Mouse (Mus musculus) heart, adult 2 months (tissue): ENCODE results near the gene Arhgef25. TPM values are rescaled to one million over a fixed set of nuclear protein-coding genes. Genes with fewer than 3 reads are reported as not detected.

Experiments used
- DNase-seq, 2 experiments: peaks; one replicate each; pipeline ENCODE4 v3.0.0; 2021
- H3K27ac ChIP-seq: fragments of 200-600 bp; 2 replicates; pipeline ENCODE4 v1.8.1; 2022
- H3K27me3 ChIP-seq: fragments of 200-500 bp; 2 replicates; pipeline ENCODE4 v1.6.1; 2012; ENCODE audit warnings: mild to moderate bottlenecking, low read length, inconsistent platforms, mixed read lengths; ENCODE audit not compliant: control insufficient read depth, insufficient read depth
- H3K36me3 ChIP-seq: fragments of 200-500 bp; 2 replicates; pipeline ENCODE4 v1.6.1; 2012; ENCODE audit warnings: low read length, inconsistent platforms; ENCODE audit not compliant: control insufficient read depth, insufficient read depth
- H3K4me1 ChIP-seq: fragments of 200-500 bp; 2 replicates; pipeline ENCODE4 v1.6.1; 2011; ENCODE audit warnings: low read length; ENCODE audit not compliant: control insufficient read depth, insufficient read depth
- H3K4me3 ChIP-seq: fragments of 200-600 bp; 2 replicates; pipeline ENCODE4 v1.8.1; 2022
- H3K79me2 ChIP-seq: fragments of 200-500 bp; replicated peaks from 2 replicates; pipeline ENCODE4 v1.6.1; 2012; ENCODE audit warnings: mild to moderate bottlenecking, inconsistent platforms, low read length, moderate library complexity, mixed read lengths; ENCODE audit not compliant: control insufficient read depth, insufficient read depth
- H3K9ac ChIP-seq: fragments of 200-500 bp; 2 replicates; pipeline ENCODE4 v1.6.1; 2012; ENCODE audit warnings: low read depth, mild to moderate bottlenecking, control low read depth, inconsistent platforms, low read length, mixed read lengths
- CTCF ChIP-seq: fragments of 200-600 bp; IDR thresholded peaks from 2 replicates; pipeline ENCODE4 v1.8.1; 2022; ENCODE audit warnings: antibody characterized with exemption, mild to moderate bottlenecking, moderate library complexity
- EP300 ChIP-seq: fragments of 200-500 bp; IDR thresholded peaks from 2 replicates; pipeline ENCODE4 v1.6.1; 2011; ENCODE audit warnings: low read depth, low read length, control low read depth; ENCODE audit not compliant: insufficient read depth
- POLR2A ChIP-seq: fragments of 200-500 bp; IDR thresholded peaks from 2 replicates; pipeline ENCODE4 v1.6.1; 2011; ENCODE audit warnings: mild to moderate bottlenecking, low read depth, low read length, control low read depth; ENCODE audit not compliant: insufficient read depth
- WGBS: fragments of 180-500 bp; shearing (Covaris S2); methylation state at CpG from one replicate; pipeline ENCODE4 v1.1.7; 2018; 5-methylcytosine and 5-hydroxymethylcytosine counted together
- intact Hi-C: fragments of 180-260 bp; cut with DNase I; formaldehyde crosslinking; loops from one replicate; pipeline ENCODE4 v1.15.1; 2025
- polyA plus RNA-seq: library from polyadenylated mRNA; depleted of rRNA; stranded (reverse); fragments of >200 nt; gene quantifications from 2 replicates; pipeline ENCODE4 v1.2.3, GENCODE M21; 2012
- total RNA-seq, 2 experiments: library from RNA; stranded (reverse); gene quantifications; 2 replicates each; pipeline ENCODE4 v1.2.3; 2021

Arhgef25 gene
- total and polyA plus RNA-seq, 3 experiments: 9.8 to 18.2 (median 10.1) TPM

- intact Hi-C loops: no loop called here
- WGBS: 53% methylated on average over 3 of the region's 3 CpGs
Observed at GRCm38 (mm10) chr10:127160728-127161127, 29.2 kb downstream of the Arhgef25 start.

DNA sequence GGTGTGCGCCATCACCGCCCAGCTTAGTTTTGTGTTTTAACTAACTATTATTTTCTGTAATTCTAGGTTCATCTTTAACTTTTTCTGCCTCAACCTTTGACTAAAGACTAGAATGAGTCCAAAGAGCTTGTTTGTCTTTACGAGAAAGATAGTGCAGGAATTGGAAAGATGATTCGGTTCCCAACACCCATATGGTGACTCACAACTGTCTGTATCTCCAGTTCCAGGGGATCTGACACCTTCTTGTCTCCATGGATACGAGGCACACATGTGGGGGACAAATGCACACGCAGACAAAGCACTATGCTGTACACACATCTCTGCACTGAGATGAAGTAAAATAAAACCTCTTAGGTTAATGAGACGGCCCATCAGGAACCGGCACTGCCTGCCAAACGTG lies 29.8 kb downstream of the Arhgef25 start:
- DNase-seq: no peak
- no peak overlapping the region for H3K9ac ChIP-seq
- H3K27ac ChIP-seq: no peak overlapping the region
- TF ChIP-seq POLR2A (no peak), EP300 (no peak), CTCF (no peak)
- H3K36me3 ChIP-seq: no peaks in the 10 kb centered on the region
- H3K79me2 ChIP-seq: no peaks in the 10 kb centered on the region
- H3K4me3 ChIP-seq: no peak overlapping the region
- WGBS: 69% methylated on average over 9 of the region's 9 CpGs
- H3K4me1 ChIP-seq: peaks cover 3% of the 10 kb centered on the region; the same call in 1 of the 2 replicates
- intact Hi-C loops: no loop called here
- 0 out of 2 replicates have a peak, but pooled peaks cover under 1% of the 10 kb centered on the region for H3K27me3 ChIP-seq

More at GRCm38 (mm10) chr10:127160728-127161127, 29.2 kb downstream of the Arhgef25 start:
- peaks cover 5% of the 10 kb centered on the region; the same call in 1 of the 2 replicates for H3K27me3 ChIP-seq
- H3K4me3 ChIP-seq: no peak overlapping the region
- H3K4me1 ChIP-seq: peaks cover 3% of the 10 kb centered on the region; the same call in 1 of the 2 replicates
- no peak overlapping the region for H3K9ac ChIP-seq
- H3K27ac ChIP-seq: no peak overlapping the region
- DNase-seq: no peak
- H3K36me3 ChIP-seq: no peaks in the 10 kb centered on the region
- no peaks in the 10 kb centered on the region for H3K79me2 ChIP-seq
- TF ChIP-seq EP300: no peak
- TF ChIP-seq CTCF: no peak

- intact Hi-C loops: no loop called here
- DNase-seq: no peak
- Histone ChIP-seq H3K4me3 (no peak overlapping the region), H3K79me2 (no peaks in the 10 kb centered on the region), H3K27me3 (no peaks in the 10 kb centered on the region), H3K9ac (no peak overlapping the region), H3K36me3 (no peaks in the 10 kb centered on the region), H3K27ac (no peak overlapping the region), H3K4me1 (no peaks in the 10 kb centered on the region)
- no peak for TF ChIP-seq EP300
- no peak for TF ChIP-seq CTCF
- 62% methylated on average over 3 of the region's 3 CpGs for WGBS
Observed at GRCm38 (mm10) chr10:127158471-127158870, 31.4 kb downstream of the Arhgef25 start.

DNA sequence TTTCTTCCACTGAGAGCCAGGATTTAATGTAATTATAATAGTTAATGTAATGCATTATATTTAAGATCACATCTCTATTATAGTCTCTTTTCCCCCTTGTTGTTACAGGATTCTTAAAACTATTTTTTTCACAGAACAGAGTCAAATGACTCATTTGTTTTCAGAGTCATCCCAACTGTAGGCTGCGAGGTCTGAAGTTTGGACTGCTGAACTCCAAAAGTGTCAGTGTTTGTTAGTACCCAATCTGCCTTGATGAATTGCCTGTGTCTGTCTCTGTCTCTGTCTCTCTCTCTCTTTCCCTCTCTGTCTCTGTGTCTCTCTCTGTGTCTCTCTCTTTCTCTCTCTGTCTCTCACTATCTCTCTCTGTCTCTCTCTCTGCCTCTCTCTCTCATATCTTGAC lies 33.4 kb downstream of the Arhgef25 start:
- Histone ChIP-seq H3K36me3 (no peaks in the 10 kb centered on the region), H3K27ac (no peak overlapping the region), H3K79me2 (no peaks in the 10 kb centered on the region), H3K9ac (no peak overlapping the region), H3K4me1 (no peaks in the 10 kb centered on the region), H3K4me3 (no peak overlapping the region), H3K27me3 (no peaks in the 10 kb centered on the region)
- WGBS: 86% methylated on average over 1 of the region's 1 CpGs
- intact Hi-C loops: no loop called here
- TF ChIP-seq POLR2A: no peak
- no peak for TF ChIP-seq CTCF
- TF ChIP-seq EP300: no peak
- no peak for DNase-seq

GRCm38 (mm10) chr10:127156089-127156488 lies 33.8 kb downstream of the Arhgef25 start:
- intact Hi-C loops: no loop called here
- Histone ChIP-seq H3K36me3 (no peaks in the 10 kb centered on the region), H3K27ac (no peak overlapping the region), H3K27me3 (no peaks in the 10 kb centered on the region), H3K9ac (no peak overlapping the region), H3K4me1 (no peaks in the 10 kb centered on the region), H3K4me3 (no peak overlapping the region), H3K79me2 (no peaks in the 10 kb centered on the region)
- WGBS: 95% methylated on average over 1 of the region's 1 CpGs
- TF ChIP-seq POLR2A (no peak), CTCF (no peak), EP300 (no peak)
- no peak for DNase-seq

GRCm38 (mm10) chr10:127154652-127155051 lies 35.2 kb downstream of the Arhgef25 start:
- H3K27ac ChIP-seq: no peak overlapping the region
- no peak overlapping the region for H3K4me3 ChIP-seq
- H3K4me1 ChIP-seq: no peaks in the 10 kb centered on the region
- H3K9ac ChIP-seq: no peak overlapping the region
- intact Hi-C loops: no loop called here
- 84% methylated on average over 5 of the region's 5 CpGs for WGBS
- no peaks in the 10 kb centered on the region for H3K36me3 ChIP-seq
- H3K27me3 ChIP-seq: no peaks in the 10 kb centered on the region
- no peak for DNase-seq
- TF ChIP-seq POLR2A: no peak
- no peak for TF ChIP-seq EP300
- no peak for TF ChIP-seq CTCF
- H3K79me2 ChIP-seq: no peaks in the 10 kb centered on the region
